Mouse (Mus musculus) G1E (cell line): ENCODE results near the gene Mrpl37. TPM values are rescaled to one million over a fixed set of nuclear protein-coding genes. Genes with fewer than 3 reads are reported as not detected.
"Not testable (repeated sequence)": the region's sequence is repeated elsewhere in the genome, so short reads cannot be mapped to it uniquely, and the experiment has no call there.

ENCODE experiments used
- ATAC-seq: 2 replicates; pipeline ENCODE4 v1.8.0; 2016; ENCODE audit warnings: mild to moderate bottlenecking; ENCODE audit not compliant: insufficient number of reproducible peaks, poor library complexity, low FRiP score, severe bottlenecking; ENCODE audit errors: extremely low read depth
- DNase-seq: peaks from one replicate; pipeline ENCODE4 v3.0.0; 2012; ENCODE audit warnings: low spot score
- H3K27me3 ChIP-seq: 2 replicates; pipeline ENCODE4 v1.6.1; 2012; ENCODE audit warnings: mild to moderate bottlenecking, low read length, inconsistent platforms; ENCODE audit not compliant: insufficient read depth
- H3K36me3 ChIP-seq: replicated peaks from 2 replicates; pipeline ENCODE3; 2012; ENCODE audit warnings: mild to moderate bottlenecking, inconsistent platforms
- H3K4me1 ChIP-seq: 2 replicates; pipeline ENCODE4 v1.6.1; 2012; ENCODE audit warnings: low read depth, low read length, inconsistent platforms, mixed read lengths; ENCODE audit not compliant: insufficient read depth
- H3K4me3 ChIP-seq: 2 replicates; pipeline ENCODE4 v1.5.1; 2012; ENCODE audit warnings: low read depth, mild to moderate bottlenecking, inconsistent platforms, low read length, moderate library complexity, mixed read lengths
- H3K9me3 ChIP-seq: replicated peaks from 2 replicates; pipeline ENCODE4 v1.6.1; 2012; ENCODE audit warnings: inconsistent platforms
- CTCF ChIP-seq: IDR thresholded peaks from 2 replicates; pipeline ENCODE4 v1.5.1; 2012; ENCODE audit warnings: low read depth, low read length, inconsistent platforms, mixed read lengths
- GATA1 ChIP-seq: IDR thresholded peaks from 2 replicates; pipeline ENCODE4 v1.6.1; 2012; ENCODE audit warnings: borderline replicate concordance, low read length, inconsistent platforms, mixed read lengths
- GATA2 ChIP-seq: IDR thresholded peaks from 2 replicates; pipeline ENCODE4 v1.6.1; 2012; ENCODE audit warnings: low read depth, low read length, inconsistent platforms, borderline replicate concordance
- POLR2AphosphoS5 ChIP-seq: IDR thresholded peaks from 2 replicates; pipeline ENCODE4 v1.6.1; 2012; ENCODE audit warnings: low read depth, low read length, inconsistent platforms; ENCODE audit not compliant: insufficient replicate concordance
- TAL1 ChIP-seq: conservative IDR thresholded peaks from 2 replicates; pipeline ENCODE4 v1.6.1; 2012; ENCODE audit warnings: low read depth, low read length, inconsistent platforms, mixed read lengths
- polyA plus RNA-seq: library from polyadenylated mRNA; stranded (reverse); fragments of >175 nt; gene quantifications from 2 replicates; pipeline ENCODE4 v1.2.3, GENCODE M21; 2012
- total RNA-seq, 2 experiments: library from RNA; stranded (forward) in 1 of 2; stranded (reverse) in 1 of 2; fragments of 200-1000 nt in 1 of 2; fragments of >200 nt in 1 of 2; fragmentation: Nextera tagmentation in 1 of 2; gene quantifications; 2 replicates each; pipeline ENCODE4 v1.2.3; 2014 to 2017

The Mrpl37 gene
- 95.0 and 125 TPM in 2 replicates for total RNA-seq (2014; fragmentation: Nextera tagmentation)
- total RNA-seq (2017) = 50.0 and 50.4 TPM in 2 replicates
- polyA plus RNA-seq = 41.0 and 51.9 TPM in 2 replicates

DNA sequence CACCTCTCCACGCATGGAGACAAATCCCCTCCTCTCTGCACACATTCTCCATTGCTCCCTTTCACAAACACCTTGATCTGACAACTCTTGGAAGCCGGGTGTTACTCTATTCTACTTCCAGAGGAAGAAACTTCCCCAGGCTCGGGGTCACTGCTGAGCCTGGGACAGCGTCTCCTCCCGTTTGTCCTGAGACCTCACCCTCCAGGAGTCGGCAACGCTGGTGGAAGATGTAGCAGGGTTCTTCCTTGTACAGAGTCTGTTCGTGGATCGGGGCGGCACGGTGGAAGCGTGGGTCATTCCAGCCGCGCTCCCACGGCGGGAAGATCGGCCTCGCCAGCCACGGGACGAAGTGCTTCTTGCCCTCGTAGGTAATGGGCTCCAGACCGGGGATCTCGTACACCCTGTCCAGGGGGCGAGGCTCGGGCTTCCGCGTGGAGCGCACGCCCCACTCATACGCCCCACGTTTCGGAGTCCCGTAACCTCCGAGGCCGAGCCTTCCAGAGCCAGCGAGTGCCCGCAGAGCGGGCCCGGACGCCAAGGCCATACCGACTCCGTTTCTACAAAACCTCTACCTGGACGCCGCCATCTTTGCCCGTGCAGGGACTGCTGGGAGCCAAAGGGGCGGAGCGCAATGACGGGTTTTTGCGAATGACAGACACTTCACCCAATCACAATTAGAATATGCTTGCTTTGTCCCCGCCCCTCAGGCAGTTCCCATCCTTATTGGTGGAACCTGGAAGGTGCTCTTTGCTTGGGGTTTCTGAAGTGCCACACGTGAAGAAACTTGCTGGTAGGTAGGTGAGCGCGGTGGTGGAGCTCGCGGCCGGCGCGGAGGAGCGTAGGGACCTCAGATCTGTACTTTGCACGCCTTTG lies at the start of gene Mrpl37, which contains the start of gene Cyb5rl:
Gene Mrpl37 (minus strand): TSS at position 617 of the 873 bp plus-strand sequence.
Gene Cyb5rl (plus strand): TSS at position 737 of the 873 bp plus-strand sequence.
- no peaks in the 10 kb centered on the region for H3K27me3 ChIP-seq
- H3K4me1 ChIP-seq = peaks cover 44% of the 10 kb centered on the region
- no peaks in the 10 kb centered on the region for H3K9me3 ChIP-seq
- peak; percentile 100 for ATAC-seq
- no peak for TF ChIP-seq POLR2AphosphoS5
- no peak for TF ChIP-seq GATA2
- TF ChIP-seq CTCF = no peak
- no peak for TF ChIP-seq GATA1
- no peak for TF ChIP-seq TAL1
- peak; percentile 100 for DNase-seq
- peak within 1 kb of the TSS; percentile 92 for H3K4me3 ChIP-seq
- peaks cover 46% of the 10 kb centered on the region for H3K36me3 ChIP-seq

DNA sequence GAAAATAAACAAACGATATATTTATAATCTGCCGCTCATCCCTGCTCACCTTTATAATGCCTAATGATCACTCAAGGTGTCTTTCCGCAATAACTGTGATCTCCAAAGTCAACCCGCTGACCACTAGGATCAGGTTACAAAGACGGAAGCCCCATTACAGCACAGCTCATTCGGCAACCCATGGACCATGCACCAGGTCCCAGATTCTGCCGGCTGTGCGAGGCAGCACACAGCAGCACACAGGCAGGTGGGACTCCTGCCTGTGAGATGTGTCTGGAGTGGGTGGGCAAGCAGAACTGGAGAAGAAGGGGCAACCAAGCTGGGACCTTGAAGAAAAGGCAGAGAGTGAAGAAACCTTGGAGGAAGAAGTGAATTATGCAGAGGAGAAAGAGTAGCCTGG lies 47.6 kb upstream of the Mrpl37 start:
- TF ChIP-seq GATA2 = no peak
- TF ChIP-seq TAL1 = no peak
- no peak for TF ChIP-seq POLR2AphosphoS5
- TF ChIP-seq GATA1 = no peak
- no peak for TF ChIP-seq CTCF
- ATAC-seq = no peak
- H3K4me1 ChIP-seq = no peaks in the 10 kb centered on the region
- no peak overlapping the region for H3K4me3 ChIP-seq
- peaks cover 68% of the 10 kb centered on the region for H3K27me3 ChIP-seq
- no peaks in the 10 kb centered on the region for H3K9me3 ChIP-seq
- H3K36me3 ChIP-seq = no peaks in the 10 kb centered on the region
- no peak for DNase-seq

DNA sequence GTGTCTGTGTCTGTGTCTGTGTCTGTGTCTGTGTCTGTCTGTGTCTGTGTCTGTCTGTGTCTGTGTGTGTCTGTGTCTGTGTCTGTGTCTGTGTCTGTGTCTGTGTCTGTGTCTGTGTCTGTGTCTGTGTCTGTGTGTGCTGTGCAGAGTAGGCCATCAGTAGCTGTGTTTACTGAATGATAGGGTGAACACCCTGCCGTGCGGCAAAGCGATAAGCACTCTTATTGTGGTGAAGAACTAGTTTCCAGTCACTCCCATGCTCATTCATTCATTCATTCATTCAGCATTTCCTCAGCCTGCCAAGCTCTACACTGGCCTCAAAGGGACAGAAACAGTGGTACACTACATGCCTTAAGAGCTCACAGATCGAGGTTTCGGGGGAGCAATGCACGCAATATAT lies 42.5 kb upstream of the Mrpl37 start:
- H3K9me3 ChIP-seq, ATAC-seq, H3K4me1 ChIP-seq, H3K4me3 ChIP-seq, H3K36me3 ChIP-seq, DNase-seq: not testable (repeated sequence)
- peaks cover 69% of the 10 kb centered on the region for H3K27me3 ChIP-seq

DNA sequence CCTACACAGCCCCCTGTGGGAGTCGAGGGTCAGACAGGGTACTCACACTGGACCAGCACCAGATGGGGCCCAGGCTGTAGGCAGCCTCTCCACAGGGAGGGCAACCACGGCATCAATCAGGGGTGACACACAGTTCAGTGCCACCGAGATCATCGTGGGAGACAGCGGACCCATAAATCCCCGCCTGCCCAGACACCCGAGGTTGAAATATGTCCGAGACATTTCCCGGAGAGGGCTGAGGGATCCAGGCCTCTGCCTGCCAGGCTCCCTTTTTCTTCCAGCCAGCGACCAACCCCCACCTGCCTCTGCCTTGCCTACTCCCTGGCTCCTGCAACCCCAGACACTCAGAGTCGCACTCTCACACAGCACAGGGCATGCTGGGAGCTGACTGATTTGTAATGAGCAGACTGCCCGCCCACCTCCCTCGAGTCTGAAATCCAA lies 41.6 kb upstream of the Mrpl37 start:
- Histone ChIP-seq H3K9me3 (no peaks in the 10 kb centered on the region), H3K36me3 (no peaks in the 10 kb centered on the region), H3K4me3 (no peak overlapping the region), H3K27me3 (peaks cover 68% of the 10 kb centered on the region), H3K4me1 (no peaks in the 10 kb centered on the region)
- DNase-seq (no peak), ATAC-seq (no peak)
- TF ChIP-seq CTCF (no peak), GATA2 (no peak), GATA1 (no peak), TAL1 (no peak), POLR2AphosphoS5 (no peak)

DNA sequence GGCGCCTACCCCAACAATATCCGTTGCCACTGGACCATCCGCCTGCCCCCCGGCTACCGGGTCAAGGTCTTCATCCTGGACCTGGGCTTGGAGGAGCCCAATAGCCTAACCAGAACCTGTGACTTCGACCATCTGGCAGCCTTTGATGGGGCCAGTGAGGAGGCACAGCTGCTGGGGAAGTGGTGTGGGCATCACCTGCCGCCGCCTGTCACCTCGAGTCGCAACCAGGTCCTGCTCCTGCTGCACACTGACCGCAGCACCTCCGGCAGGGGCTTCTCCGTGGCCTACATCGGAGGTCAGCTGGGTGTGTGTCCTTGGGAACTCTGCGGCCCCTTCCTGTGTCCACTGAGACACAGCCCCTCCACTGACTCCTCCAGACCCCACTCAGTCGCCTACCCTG lies 40.1 kb upstream of the Mrpl37 start:
- no peaks in the 10 kb centered on the region for H3K9me3 ChIP-seq
- peaks cover 72% of the 10 kb centered on the region for H3K27me3 ChIP-seq
- H3K4me3 ChIP-seq = no peak overlapping the region
- no peaks in the 10 kb centered on the region for H3K36me3 ChIP-seq
- H3K4me1 ChIP-seq = no peaks in the 10 kb centered on the region
- ATAC-seq (no peak), DNase-seq (no peak)
- TF ChIP-seq POLR2AphosphoS5 (no peak), GATA2 (no peak), TAL1 (no peak), GATA1 (no peak)

DNA sequence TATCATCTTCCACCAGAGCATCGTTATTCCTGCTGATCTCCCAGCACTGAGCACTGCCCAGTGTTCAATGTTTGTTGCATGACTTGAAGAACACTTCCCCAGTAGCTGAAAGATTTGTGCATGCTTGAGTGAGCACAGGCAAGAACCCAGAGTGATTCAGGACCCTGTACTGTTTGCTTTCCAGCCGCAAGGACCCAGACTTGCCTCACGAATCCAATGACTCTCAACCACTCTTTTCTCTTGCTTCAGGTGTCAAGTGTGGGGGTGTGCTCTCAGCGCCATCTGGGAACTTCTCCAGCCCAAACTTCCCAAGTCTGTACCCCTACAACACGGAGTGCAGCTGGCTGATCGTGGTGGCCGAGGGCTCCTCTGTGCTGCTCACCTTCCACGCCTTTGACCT lies 35.6 kb upstream of the Mrpl37 start:
- no peak overlapping the region for H3K4me3 ChIP-seq
- ATAC-seq (no peak), DNase-seq (no peak)
- H3K9me3 ChIP-seq = no peaks in the 10 kb centered on the region
- H3K4me1 ChIP-seq = no peaks in the 10 kb centered on the region
- H3K36me3 ChIP-seq = no peaks in the 10 kb centered on the region
- H3K27me3 ChIP-seq = peaks cover 55% of the 10 kb centered on the region
- TF ChIP-seq GATA1 (no peak), POLR2AphosphoS5 (no peak), GATA2 (no peak), CTCF (no peak), TAL1 (no peak)
